Mouse (Mus musculus): ENCODE results near the gene Myadm. TPM values are rescaled to one million over a fixed set of nuclear protein-coding genes. Genes with fewer than 3 reads are reported as not detected.
A peak's percentile ranks its signal among the peaks of the same experiment; 100 is the strongest.

Myadm gene
- polyA plus RNA-seq, 1 experiment from 2014 or later = 127 TPM

- peak; percentile 98 for DNase-seq (ENCODE audit: low spot score)
- peaks cover 40% of the 10 kb centered on the region for H3K36me3 ChIP-seq
- H3K9me3 ChIP-seq = no peaks in the 10 kb centered on the region; the same call in 1 of the 2 replicates
- WGBS = under 1% methylated on average over 14 of the region's 14 CpGs
- peak overlapping the region; percentile 68 for H3K4me3 ChIP-seq
- peaks cover 44% of the 10 kb centered on the region for H3K4me1 ChIP-seq
- H3K27me3 ChIP-seq (ENCODE audit: insufficient read depth, poor library complexity, severe bottlenecking) = no peaks in the 10 kb centered on the region
- H3K27ac ChIP-seq = peak overlapping the region; percentile 93
These were observed 3.9 kb downstream of the Myadm start for GRCm38 (mm10) chr7:3292791-3293190.

DNA sequence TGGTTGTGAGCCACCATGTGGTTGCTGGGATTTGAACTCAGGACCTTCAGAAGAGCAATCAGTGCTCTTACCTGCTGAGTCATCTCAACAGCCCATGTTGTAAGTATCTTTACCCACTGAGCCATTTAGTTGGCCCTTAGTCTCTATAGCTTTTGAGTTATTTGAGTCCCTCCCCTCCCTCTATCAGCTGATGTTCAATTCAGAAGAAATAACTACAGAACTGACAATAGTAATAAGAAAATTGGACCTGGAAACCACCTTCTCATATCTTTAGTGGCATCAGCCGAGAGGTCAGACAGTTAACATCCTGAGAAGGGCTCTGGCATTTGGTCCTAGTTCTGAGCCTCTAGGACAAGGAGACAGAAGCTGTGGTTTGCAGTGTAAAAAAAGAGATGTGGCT, 5.9 kb downstream of the Myadm start:
- no peaks in the 10 kb centered on the region for H3K27me3 ChIP-seq (ENCODE audit: insufficient read depth, poor library complexity, severe bottlenecking)
- H3K36me3 ChIP-seq = peaks cover 55% of the 10 kb centered on the region
- H3K9me3 ChIP-seq = no peaks in the 10 kb centered on the region; the same call in 1 of the 2 replicates
- 81% methylated on average over 1 of the region's 1 CpGs for WGBS
- no peak overlapping the region for H3K27ac ChIP-seq
- H3K4me3 ChIP-seq = no peak overlapping the region
- no peak for DNase-seq (ENCODE audit: low spot score)
- peaks cover 53% of the 10 kb centered on the region for H3K4me1 ChIP-seq

- Histone ChIP-seq H3K4me3 (no peak overlapping the region), H3K27ac (no peak overlapping the region), H3K27me3 (ENCODE audit: insufficient read depth, poor library complexity, severe bottlenecking) (no peaks in the 10 kb centered on the region), H3K4me1 (peaks cover 52% of the 10 kb centered on the region), H3K9me3 (no peaks in the 10 kb centered on the region; the same call in 1 of the 2 replicates), H3K36me3 (peaks cover 61% of the 10 kb centered on the region)
- WGBS = 82% methylated on average over 5 of the region's 5 CpGs
- DNase-seq (ENCODE audit: low spot score) = no peak
These were observed 6.6 kb downstream of the Myadm start for GRCm38 (mm10) chr7:3295321-3296110.

DNA sequence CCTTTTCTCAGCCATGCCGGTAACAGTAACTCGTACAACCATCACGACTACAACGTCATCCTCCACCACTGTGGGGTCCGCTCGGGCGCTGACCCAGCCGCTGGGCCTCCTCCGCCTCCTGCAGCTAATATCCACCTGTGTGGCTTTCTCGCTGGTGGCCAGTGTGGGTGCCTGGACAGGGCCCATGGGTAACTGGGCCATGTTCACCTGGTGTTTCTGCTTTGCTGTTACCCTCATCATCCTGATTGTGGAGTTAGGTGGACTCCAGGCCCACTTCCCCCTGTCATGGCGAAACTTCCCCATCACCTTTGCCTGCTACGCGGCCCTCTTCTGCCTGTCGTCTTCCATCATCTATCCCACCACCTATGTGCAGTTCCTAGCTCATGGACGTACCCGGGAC, 7.8 kb downstream of the Myadm start:
- H3K4me1 ChIP-seq = peaks cover 47% of the 10 kb centered on the region
- H3K36me3 ChIP-seq = peaks cover 61% of the 10 kb centered on the region
- DNase-seq (ENCODE audit: low spot score) = no peak
- 91% methylated on average over 16 of the region's 16 CpGs for WGBS
- no peak overlapping the region for H3K27ac ChIP-seq
- no peaks in the 10 kb centered on the region for H3K9me3 ChIP-seq
- no peaks in the 10 kb centered on the region for H3K27me3 ChIP-seq (ENCODE audit: insufficient read depth, poor library complexity, severe bottlenecking)
- no peak overlapping the region for H3K4me3 ChIP-seq

- Histone ChIP-seq H3K4me1 (peaks cover 51% of the 10 kb centered on the region), H3K27me3 (ENCODE audit: insufficient read depth, poor library complexity, severe bottlenecking) (peaks cover 21% of the 10 kb centered on the region), H3K36me3 (peaks cover 47% of the 10 kb centered on the region), H3K27ac (no peak overlapping the region), H3K9me3 (no peaks in the 10 kb centered on the region), H3K4me3 (no peak overlapping the region)
- WGBS = 53% methylated on average over 7 of the region's 7 CpGs
- DNase-seq (ENCODE audit: low spot score) = no peak
These were observed 11.2 kb downstream of the Myadm start for GRCm38 (mm10) chr7:3299941-3300617.

GRCm38 (mm10) chr7:3300891-3301627, 12.2 kb downstream of the Myadm start:
- H3K4me3 ChIP-seq = peak overlapping the region; percentile 60; the same call in 1 of the 2 replicates
- peaks cover 38% of the 10 kb centered on the region for H3K36me3 ChIP-seq
- 48% methylated on average over 8 of the region's 8 CpGs for WGBS
- H3K27ac ChIP-seq = no peak overlapping the region
- no peak for DNase-seq (ENCODE audit: low spot score)
- H3K27me3 ChIP-seq (ENCODE audit: insufficient read depth, poor library complexity, severe bottlenecking) = peaks cover 31% of the 10 kb centered on the region
- H3K4me1 ChIP-seq = peaks cover 49% of the 10 kb centered on the region
- H3K9me3 ChIP-seq = no peaks in the 10 kb centered on the region

GRCm38 (mm10) chr7:3301628-3302555, 13.0 kb downstream of the Myadm start:
- peak; percentile 82 for DNase-seq (ENCODE audit: low spot score)

GRCm38 (mm10) chr7:3302556-3303275, 13.8 kb downstream of the Myadm start:
- H3K27me3 ChIP-seq (ENCODE audit: insufficient read depth, poor library complexity, severe bottlenecking) = peaks cover 32% of the 10 kb centered on the region
- H3K4me1 ChIP-seq = peaks cover 37% of the 10 kb centered on the region
- peaks cover 21% of the 10 kb centered on the region for H3K36me3 ChIP-seq
- peak overlapping the region; percentile 79 for H3K27ac ChIP-seq
- DNase-seq (ENCODE audit: low spot score) = no peak
- H3K4me3 ChIP-seq = peak overlapping the region; percentile 60
- no peaks in the 10 kb centered on the region for H3K9me3 ChIP-seq
- WGBS = 3% methylated on average over 16 of the region's 16 CpGs

More at GRCm38 (mm10) chr7:3301628-3302555, 13.0 kb downstream of the Myadm start:
- Histone ChIP-seq H3K9me3 (no peaks in the 10 kb centered on the region), H3K4me1 (peaks cover 46% of the 10 kb centered on the region), H3K27ac (peak overlapping the region; percentile 79), H3K36me3 (peaks cover 29% of the 10 kb centered on the region), H3K27me3 (ENCODE audit: insufficient read depth, poor library complexity, severe bottlenecking) (peaks cover 32% of the 10 kb centered on the region), H3K4me3 (peak overlapping the region; percentile 60)
- WGBS = 5% methylated on average over 33 of the region's 33 CpGs

DNA sequence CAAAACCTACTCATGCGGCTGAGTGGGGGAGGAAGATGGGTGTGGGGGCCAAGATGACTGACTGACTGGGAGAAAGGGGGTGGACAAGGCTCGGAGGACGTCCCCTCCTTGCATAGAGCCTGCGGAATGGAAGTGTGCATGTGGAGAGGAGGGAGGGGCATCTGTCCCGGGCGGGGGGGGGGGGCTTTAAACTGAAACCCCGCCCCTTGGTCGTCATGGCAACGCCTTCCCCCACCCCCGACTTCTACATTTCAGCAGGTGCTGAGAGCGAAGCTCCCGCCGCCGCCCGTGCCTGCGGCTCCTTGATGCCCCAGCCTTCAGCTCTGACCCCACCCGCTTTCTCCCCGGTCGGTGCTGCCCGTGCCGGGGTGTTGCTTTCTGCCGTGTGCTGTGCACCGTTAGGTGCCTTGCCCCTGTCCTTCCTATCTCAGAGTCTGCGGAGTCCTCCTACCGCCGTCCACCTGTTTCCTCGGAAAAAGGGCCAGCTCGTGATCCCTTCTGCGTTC, 14.4 kb downstream of the Myadm start:
- H3K9me3 ChIP-seq = no peaks in the 10 kb centered on the region
- 0 out of 2 replicates have a peak overlapping the region, but pooled peaks have one; percentile 2 for H3K27ac ChIP-seq
- H3K4me1 ChIP-seq = peaks cover 31% of the 10 kb centered on the region
- peaks cover 15% of the 10 kb centered on the region for H3K36me3 ChIP-seq
- under 1% methylated on average over 25 of the region's 29 CpGs for WGBS
- H3K4me3 ChIP-seq = peak overlapping the region; percentile 60
- peak; percentile 76 for DNase-seq (ENCODE audit: low spot score)
- H3K27me3 ChIP-seq (ENCODE audit: insufficient read depth, poor library complexity, severe bottlenecking) = peaks cover 32% of the 10 kb centered on the region

DNA sequence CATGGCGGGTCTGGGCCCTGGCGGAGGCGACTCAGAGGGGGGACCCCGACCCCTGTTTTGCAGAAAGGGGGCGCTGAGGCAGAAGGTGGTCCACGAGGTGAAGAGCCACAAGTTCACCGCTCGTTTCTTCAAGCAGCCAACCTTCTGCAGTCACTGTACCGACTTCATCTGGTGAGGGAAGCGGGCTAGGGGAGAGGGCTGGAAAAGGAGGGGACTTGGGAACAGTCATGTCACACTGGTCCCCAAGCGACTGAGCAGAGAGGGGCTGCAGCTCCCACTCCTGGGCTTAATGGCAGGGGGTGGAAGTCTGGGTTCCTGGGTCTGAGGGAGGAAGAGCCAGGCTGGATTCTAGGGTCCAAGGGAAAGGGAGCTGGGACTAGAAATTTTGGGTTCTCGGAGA, 14.9 kb downstream of the Myadm start:
- no peak for DNase-seq (ENCODE audit: low spot score)
- H3K4me3 ChIP-seq = peak overlapping the region; percentile 60
- WGBS = 5% methylated on average over 12 of the region's 12 CpGs

GRCm38 (mm10) chr7:3304298-3304697, 15.4 kb downstream of the Myadm start:
- DNase-seq (ENCODE audit: low spot score) = no peak
- no peak overlapping the region for H3K27ac ChIP-seq
- H3K4me1 ChIP-seq = peaks cover 26% of the 10 kb centered on the region
- 6% methylated on average over 10 of the region's 10 CpGs for WGBS
- H3K9me3 ChIP-seq = no peaks in the 10 kb centered on the region
- H3K36me3 ChIP-seq = peaks cover 11% of the 10 kb centered on the region
- peaks cover 40% of the 10 kb centered on the region for H3K27me3 ChIP-seq (ENCODE audit: insufficient read depth, poor library complexity, severe bottlenecking)
- H3K4me3 ChIP-seq = peak overlapping the region; percentile 60; the same call in 1 of the 2 replicates

More for the DNA sequence above, 14.9 kb downstream of the Myadm start:
- peaks cover 35% of the 10 kb centered on the region for H3K27me3 ChIP-seq (ENCODE audit: insufficient read depth, poor library complexity, severe bottlenecking)
- no peaks in the 10 kb centered on the region for H3K9me3 ChIP-seq
- peaks cover 27% of the 10 kb centered on the region for H3K4me1 ChIP-seq
- H3K27ac ChIP-seq = 0 out of 2 replicates have a peak overlapping the region, but pooled peaks have one; percentile 2
- peaks cover 13% of the 10 kb centered on the region for H3K36me3 ChIP-seq

Data from heart, embryonic 10.5 days (tissue).